Mouse (Mus musculus): ENCODE data around the gene Gm28729. TPM values are rescaled to one million over a fixed set of nuclear protein-coding genes. Genes with fewer than 3 reads are reported as not detected.
"Not testable (repeated sequence)": the region's sequence is repeated elsewhere in the genome, so short reads cannot be mapped to it uniquely, and the experiment has no call there.

Gm28729 gene
- polyA plus RNA-seq, 1 experiment = not detected

GRCm38 (mm10) chr9:96536895-96537614, 12.0 kb upstream of the Gm28729 start:
- Histone ChIP-seq H3K4me1 (ENCODE audit: control insufficient read depth, insufficient read depth, low read length) (no peaks in the 10 kb centered on the region), H3K9ac (ENCODE audit: low read depth, poor library complexity, severe bottlenecking) (peak overlapping the region; percentile 63), H3K4me3 (ENCODE audit: low read depth, low read length) (peak overlapping the region; percentile 57), H3K36me3 (ENCODE audit: control insufficient read depth, insufficient read depth, low read length, poor library complexity, severe bottlenecking) (no peaks in the 10 kb centered on the region), H3K9me3 (replicated peaks; ENCODE audit: control insufficient read depth, insufficient read depth, low read length, poor library complexity, severe bottlenecking) (no peaks in the 10 kb centered on the region), H3K27ac (ENCODE audit: insufficient read depth, low read length) (peak overlapping the region; percentile 60), H3K27me3 (ENCODE audit: control insufficient read depth, insufficient read depth, low read length, poor library complexity, severe bottlenecking) (no peaks in the 10 kb centered on the region)
- TF ChIP-seq EP300 (IDR thresholded peaks at IDR 0.05; ENCODE audit: insufficient read depth, low read depth, low read length) = no peak
- TF ChIP-seq POLR2A (IDR thresholded peaks at IDR 0.05; ENCODE audit: insufficient read depth, low read length) = peak; percentile 66
- no peak for TF ChIP-seq CTCF (IDR thresholded peaks at IDR 0.05; ENCODE audit: low read depth, low read length)

GRCm38 (mm10) chr9:96536093-96536492, 11.0 kb upstream of the Gm28729 start:
- H3K9ac ChIP-seq (ENCODE audit: low read depth, poor library complexity, severe bottlenecking) = peak overlapping the region; percentile 63
- not testable (repeated sequence) for H3K27me3 ChIP-seq (ENCODE audit: control insufficient read depth, insufficient read depth, low read length, poor library complexity, severe bottlenecking); H3K4me3 ChIP-seq (ENCODE audit: low read depth, low read length); H3K9me3 ChIP-seq (replicated peaks; ENCODE audit: control insufficient read depth, insufficient read depth, low read length, poor library complexity, severe bottlenecking); H3K36me3 ChIP-seq (ENCODE audit: control insufficient read depth, insufficient read depth, low read length, poor library complexity, severe bottlenecking); H3K4me1 ChIP-seq (ENCODE audit: control insufficient read depth, insufficient read depth, low read length)
- peak overlapping the region; percentile 60; the same call in 1 of the 2 replicates for H3K27ac ChIP-seq (ENCODE audit: insufficient read depth, low read length)

GRCm38 (mm10) chr9:96535431-96535830, 10.4 kb upstream of the Gm28729 start:
- Histone ChIP-seq H3K27me3 (ENCODE audit: control insufficient read depth, insufficient read depth, low read length, poor library complexity, severe bottlenecking) (no peaks in the 10 kb centered on the region), H3K36me3 (ENCODE audit: control insufficient read depth, insufficient read depth, low read length, poor library complexity, severe bottlenecking) (no peaks in the 10 kb centered on the region), H3K27ac (ENCODE audit: insufficient read depth, low read length) (no peak overlapping the region), H3K4me1 (ENCODE audit: control insufficient read depth, insufficient read depth, low read length) (peaks cover 1% of the 10 kb centered on the region), H3K9me3 (replicated peaks; ENCODE audit: control insufficient read depth, insufficient read depth, low read length, poor library complexity, severe bottlenecking) (no peaks in the 10 kb centered on the region), H3K4me3 (ENCODE audit: low read depth, low read length) (no peak overlapping the region), H3K9ac (ENCODE audit: low read depth, poor library complexity, severe bottlenecking) (no peak overlapping the region)
- TF ChIP-seq CTCF (IDR thresholded peaks at IDR 0.05; ENCODE audit: low read depth, low read length) (no peak), EP300 (IDR thresholded peaks at IDR 0.05; ENCODE audit: insufficient read depth, low read depth, low read length) (no peak), POLR2A (IDR thresholded peaks at IDR 0.05; ENCODE audit: insufficient read depth, low read length) (no peak)

GRCm38 (mm10) chr9:96534256-96534655, 9.2 kb upstream of the Gm28729 start:
- H3K4me1 ChIP-seq (ENCODE audit: control insufficient read depth, insufficient read depth, low read length) = peaks cover 1% of the 10 kb centered on the region
- H3K4me3 ChIP-seq (ENCODE audit: low read depth, low read length) = no peak overlapping the region
- H3K27me3 ChIP-seq (ENCODE audit: control insufficient read depth, insufficient read depth, low read length, poor library complexity, severe bottlenecking) = no peaks in the 10 kb centered on the region
- no peaks in the 10 kb centered on the region for H3K36me3 ChIP-seq (ENCODE audit: control insufficient read depth, insufficient read depth, low read length, poor library complexity, severe bottlenecking)
- TF ChIP-seq CTCF (IDR thresholded peaks at IDR 0.05; ENCODE audit: low read depth, low read length) (no peak), POLR2A (IDR thresholded peaks at IDR 0.05; ENCODE audit: insufficient read depth, low read length) (no peak), EP300 (IDR thresholded peaks at IDR 0.05; ENCODE audit: insufficient read depth, low read depth, low read length) (no peak)
- H3K9ac ChIP-seq (ENCODE audit: low read depth, poor library complexity, severe bottlenecking) = no peak overlapping the region
- H3K9me3 ChIP-seq (replicated peaks; ENCODE audit: control insufficient read depth, insufficient read depth, low read length, poor library complexity, severe bottlenecking) = no peaks in the 10 kb centered on the region
- no peak overlapping the region for H3K27ac ChIP-seq (ENCODE audit: insufficient read depth, low read length)

- no peak overlapping the region for H3K27ac ChIP-seq (ENCODE audit: insufficient read depth, low read length)
- H3K9me3 ChIP-seq (replicated peaks; ENCODE audit: control insufficient read depth, insufficient read depth, low read length, poor library complexity, severe bottlenecking) = no peaks in the 10 kb centered on the region
- H3K27me3 ChIP-seq (ENCODE audit: control insufficient read depth, insufficient read depth, low read length, poor library complexity, severe bottlenecking) = no peaks in the 10 kb centered on the region
- TF ChIP-seq EP300 (IDR thresholded peaks at IDR 0.05; ENCODE audit: insufficient read depth, low read depth, low read length) (no peak), POLR2A (IDR thresholded peaks at IDR 0.05; ENCODE audit: insufficient read depth, low read length) (no peak), CTCF (IDR thresholded peaks at IDR 0.05; ENCODE audit: low read depth, low read length) (no peak)
- H3K9ac ChIP-seq (ENCODE audit: low read depth, poor library complexity, severe bottlenecking) = no peak overlapping the region
- peaks cover 1% of the 10 kb centered on the region for H3K4me1 ChIP-seq (ENCODE audit: control insufficient read depth, insufficient read depth, low read length)
- H3K36me3 ChIP-seq (ENCODE audit: control insufficient read depth, insufficient read depth, low read length, poor library complexity, severe bottlenecking) = no peaks in the 10 kb centered on the region
- H3K4me3 ChIP-seq (ENCODE audit: low read depth, low read length) = no peak overlapping the region
These were observed 8.4 kb upstream of the Gm28729 start for GRCm38 (mm10) chr9:96533476-96533875.

GRCm38 (mm10) chr9:96532531-96532930, 7.5 kb upstream of the Gm28729 start:
- Histone ChIP-seq H3K27ac (ENCODE audit: insufficient read depth, low read length) (no peak overlapping the region), H3K36me3 (ENCODE audit: control insufficient read depth, insufficient read depth, low read length, poor library complexity, severe bottlenecking) (no peaks in the 10 kb centered on the region)

More at GRCm38 (mm10) chr9:96532531-96532930, 7.5 kb upstream of the Gm28729 start:
- peaks cover 1% of the 10 kb centered on the region for H3K4me1 ChIP-seq (ENCODE audit: control insufficient read depth, insufficient read depth, low read length)
- TF ChIP-seq POLR2A (IDR thresholded peaks at IDR 0.05; ENCODE audit: insufficient read depth, low read length) (no peak), EP300 (IDR thresholded peaks at IDR 0.05; ENCODE audit: insufficient read depth, low read depth, low read length) (no peak), CTCF (IDR thresholded peaks at IDR 0.05; ENCODE audit: low read depth, low read length) (no peak)
- H3K27me3 ChIP-seq (ENCODE audit: control insufficient read depth, insufficient read depth, low read length, poor library complexity, severe bottlenecking) = no peaks in the 10 kb centered on the region
- no peak overlapping the region for H3K4me3 ChIP-seq (ENCODE audit: low read depth, low read length)
- H3K9ac ChIP-seq (ENCODE audit: low read depth, poor library complexity, severe bottlenecking) = no peak overlapping the region
- H3K9me3 ChIP-seq (replicated peaks; ENCODE audit: control insufficient read depth, insufficient read depth, low read length, poor library complexity, severe bottlenecking) = no peaks in the 10 kb centered on the region
